Mouse (Mus musculus): Measurements from ENCODE around the gene Polr1a. TPM values are rescaled to one million over a fixed set of nuclear protein-coding genes. Genes with fewer than 3 reads are reported as not detected.

Gene Polr1a
- polyA plus RNA-seq, 1 experiment: 15.9 TPM

GRCm38 (mm10) chr6:71981450-71981849 lies 72.6 kb downstream of the Polr1a start:
- Histone ChIP-seq H3K4me3 (ENCODE audit: control insufficient read depth, low read depth, low read length) (no peak overlapping the region), H3K36me3 (ENCODE audit: control insufficient read depth, insufficient read depth, low read length) (peaks cover 4% of the 10 kb centered on the region), H3K27ac (ENCODE audit: control insufficient read depth, insufficient read depth, low read depth, low read length) (no peak overlapping the region), H3K4me1 (ENCODE audit: control insufficient read depth, insufficient read depth, low read length) (peaks cover 4% of the 10 kb centered on the region; the same call in 1 of the 2 replicates), H3K27me3 (ENCODE audit: control insufficient read depth, insufficient read depth, low read length) (no peaks in the 10 kb centered on the region)
- TF ChIP-seq POLR2A (IDR thresholded peaks at IDR 0.05; ENCODE audit: control insufficient read depth, low read depth, low read length) (no peak), CTCF (IDR thresholded peaks at IDR 0.05; ENCODE audit: control insufficient read depth, insufficient read depth, insufficient replicate concordance, low read depth, low read length) (no peak)

DNA sequence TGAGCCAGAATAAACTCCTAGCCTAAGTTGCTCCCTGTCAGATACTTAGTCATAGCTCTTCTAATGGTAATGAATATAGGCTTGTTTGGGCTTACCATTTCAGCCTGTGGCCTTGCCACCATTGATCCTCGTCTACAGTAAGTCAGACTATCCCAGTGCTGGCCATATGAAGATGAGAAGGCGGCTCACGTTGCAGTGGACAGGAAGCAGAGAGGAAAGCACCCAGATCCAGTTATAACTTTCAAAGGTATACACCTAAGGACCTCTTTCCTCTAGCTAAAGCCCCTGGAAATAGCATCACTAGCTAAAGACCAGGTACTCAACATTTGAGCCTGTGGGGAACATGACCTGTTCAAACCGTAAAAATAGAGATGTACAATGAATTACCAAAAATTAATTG lies 77.1 kb downstream of the Polr1a start:
- TF ChIP-seq CTCF (IDR thresholded peaks at IDR 0.05; ENCODE audit: control insufficient read depth, insufficient read depth, insufficient replicate concordance, low read depth, low read length) (no peak), POLR2A (IDR thresholded peaks at IDR 0.05; ENCODE audit: control insufficient read depth, low read depth, low read length) (no peak)
- no peak overlapping the region for H3K27ac ChIP-seq (ENCODE audit: control insufficient read depth, insufficient read depth, low read depth, low read length)

DNA sequence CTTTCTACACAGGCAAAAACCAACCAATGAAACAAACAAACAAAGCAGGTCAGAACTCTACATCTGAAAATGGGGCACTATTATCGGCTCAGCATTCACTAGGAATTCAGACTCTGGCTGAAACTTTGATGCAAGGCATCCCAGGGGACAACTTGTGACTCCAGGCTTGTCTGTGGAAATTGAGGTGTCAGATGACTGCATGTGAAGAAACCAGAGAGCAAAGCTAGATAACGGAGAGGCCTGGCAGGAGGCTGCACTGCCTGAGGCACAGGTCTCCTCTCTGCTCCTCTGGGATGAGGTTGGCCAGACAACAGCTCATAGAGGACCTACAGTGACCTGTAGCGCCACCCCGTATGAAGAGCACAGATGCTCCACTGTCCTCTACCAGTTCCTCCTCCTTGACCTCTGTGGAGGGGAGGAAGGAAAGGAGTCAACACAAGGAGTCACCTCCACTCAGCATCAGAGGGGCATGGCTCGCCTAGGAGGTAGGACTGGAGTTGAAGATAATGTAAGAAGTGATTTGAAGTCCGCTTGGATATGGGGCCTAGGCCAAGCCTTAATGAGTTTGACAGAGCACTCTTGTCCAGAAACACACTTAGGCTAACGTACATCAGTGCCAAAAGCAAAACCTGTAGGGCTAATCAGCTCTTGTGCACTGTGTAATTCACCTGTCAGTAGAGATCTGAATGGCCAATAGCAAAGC lies 78.8 kb downstream of the Polr1a start:
- peak overlapping the region; percentile 78; the same call in 1 of the 2 replicates for H3K27ac ChIP-seq (ENCODE audit: control insufficient read depth, insufficient read depth, low read depth, low read length)
- no peaks in the 10 kb centered on the region for H3K27me3 ChIP-seq (ENCODE audit: control insufficient read depth, insufficient read depth, low read length)
- TF ChIP-seq POLR2A (IDR thresholded peaks at IDR 0.05; ENCODE audit: control insufficient read depth, low read depth, low read length) (no peak), CTCF (IDR thresholded peaks at IDR 0.05; ENCODE audit: control insufficient read depth, insufficient read depth, insufficient replicate concordance, low read depth, low read length) (no peak)
- no peaks in the 10 kb centered on the region for H3K36me3 ChIP-seq (ENCODE audit: control insufficient read depth, insufficient read depth, low read length)
- peak overlapping the region; percentile 68 for H3K4me3 ChIP-seq (ENCODE audit: control insufficient read depth, low read depth, low read length)
- peaks cover 23% of the 10 kb centered on the region for H3K4me1 ChIP-seq (ENCODE audit: control insufficient read depth, insufficient read depth, low read length)

More for the DNA sequence above, 77.1 kb downstream of the Polr1a start:
- Histone ChIP-seq H3K36me3 (ENCODE audit: control insufficient read depth, insufficient read depth, low read length) (no peaks in the 10 kb centered on the region), H3K4me3 (ENCODE audit: control insufficient read depth, low read depth, low read length) (no peak overlapping the region), H3K27me3 (ENCODE audit: control insufficient read depth, insufficient read depth, low read length) (no peaks in the 10 kb centered on the region), H3K4me1 (ENCODE audit: control insufficient read depth, insufficient read depth, low read length) (peaks cover 17% of the 10 kb centered on the region)

GRCm38 (mm10) chr6:71989647-71990351 lies 80.9 kb downstream of the Polr1a start:
- TF ChIP-seq POLR2A (IDR thresholded peaks at IDR 0.05; ENCODE audit: control insufficient read depth, low read depth, low read length): no peak
- no peak for TF ChIP-seq CTCF (IDR thresholded peaks at IDR 0.05; ENCODE audit: control insufficient read depth, insufficient read depth, insufficient replicate concordance, low read depth, low read length)
- no peaks in the 10 kb centered on the region for H3K27me3 ChIP-seq (ENCODE audit: control insufficient read depth, insufficient read depth, low read length)
- H3K27ac ChIP-seq (ENCODE audit: control insufficient read depth, insufficient read depth, low read depth, low read length): peak overlapping the region; percentile 77
- H3K4me3 ChIP-seq (ENCODE audit: control insufficient read depth, low read depth, low read length): no peak overlapping the region
- H3K4me1 ChIP-seq (ENCODE audit: control insufficient read depth, insufficient read depth, low read length): peaks cover 23% of the 10 kb centered on the region
- no peaks in the 10 kb centered on the region for H3K36me3 ChIP-seq (ENCODE audit: control insufficient read depth, insufficient read depth, low read length)

- H3K4me1 ChIP-seq (ENCODE audit: control insufficient read depth, insufficient read depth, low read length): peaks cover 23% of the 10 kb centered on the region
- no peaks in the 10 kb centered on the region for H3K36me3 ChIP-seq (ENCODE audit: control insufficient read depth, insufficient read depth, low read length)
- H3K4me3 ChIP-seq (ENCODE audit: control insufficient read depth, low read depth, low read length): no peak overlapping the region
- no peaks in the 10 kb centered on the region for H3K27me3 ChIP-seq (ENCODE audit: control insufficient read depth, insufficient read depth, low read length)
- H3K27ac ChIP-seq (ENCODE audit: control insufficient read depth, insufficient read depth, low read depth, low read length): peak overlapping the region; percentile 77
- TF ChIP-seq POLR2A (IDR thresholded peaks at IDR 0.05; ENCODE audit: control insufficient read depth, low read depth, low read length) (no peak), CTCF (IDR thresholded peaks at IDR 0.05; ENCODE audit: control insufficient read depth, insufficient read depth, insufficient replicate concordance, low read depth, low read length) (no peak)
Observed at GRCm38 (mm10) chr6:71990371-71990837, 81.6 kb downstream of the Polr1a start.

DNA sequence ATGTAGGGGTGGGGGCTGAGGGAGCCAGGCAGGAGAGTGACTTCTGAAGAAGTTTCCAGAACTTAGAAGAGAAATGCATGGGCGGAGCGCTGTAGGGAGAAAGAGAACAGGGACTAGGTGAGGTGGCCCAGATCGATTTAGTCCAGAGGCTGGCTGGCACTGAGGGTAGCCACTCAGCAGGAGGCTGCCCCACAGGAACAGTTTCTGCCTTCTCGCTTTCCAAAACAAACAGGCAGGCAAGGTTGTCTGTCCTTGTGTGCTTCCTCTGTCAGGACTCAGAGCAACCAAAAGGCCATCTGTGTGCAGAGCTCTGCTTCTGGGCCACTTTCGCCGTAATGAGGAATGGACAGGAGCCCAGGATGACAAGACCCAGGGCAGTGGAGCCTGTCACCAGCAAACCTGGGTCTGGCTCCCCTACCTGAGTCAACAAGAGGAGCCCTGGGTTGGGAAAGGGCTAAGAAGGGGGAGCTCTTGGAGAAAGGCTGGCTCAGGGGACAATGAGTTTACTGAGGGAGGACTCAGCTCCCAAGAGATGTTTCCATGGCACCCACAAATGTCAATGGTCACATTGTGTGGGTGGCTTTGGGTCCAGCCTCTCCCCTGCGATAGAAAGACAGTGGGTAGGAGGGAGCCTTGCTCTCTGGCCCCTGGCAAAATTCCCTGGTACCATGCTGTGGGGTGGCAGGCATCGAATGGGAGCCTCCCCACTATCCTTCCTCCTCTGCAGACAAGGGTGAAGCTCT lies 82.5 kb downstream of the Polr1a start:
- Histone ChIP-seq H3K36me3 (ENCODE audit: control insufficient read depth, insufficient read depth, low read length) (no peaks in the 10 kb centered on the region), H3K4me3 (ENCODE audit: control insufficient read depth, low read depth, low read length) (no peak overlapping the region), H3K4me1 (ENCODE audit: control insufficient read depth, insufficient read depth, low read length) (peaks cover 23% of the 10 kb centered on the region), H3K27ac (ENCODE audit: control insufficient read depth, insufficient read depth, low read depth, low read length) (peak overlapping the region; percentile 77), H3K27me3 (ENCODE audit: control insufficient read depth, insufficient read depth, low read length) (no peaks in the 10 kb centered on the region)
- TF ChIP-seq CTCF (IDR thresholded peaks at IDR 0.05; ENCODE audit: control insufficient read depth, insufficient read depth, insufficient replicate concordance, low read depth, low read length) (no peak), POLR2A (IDR thresholded peaks at IDR 0.05; ENCODE audit: control insufficient read depth, low read depth, low read length) (no peak)

DNA sequence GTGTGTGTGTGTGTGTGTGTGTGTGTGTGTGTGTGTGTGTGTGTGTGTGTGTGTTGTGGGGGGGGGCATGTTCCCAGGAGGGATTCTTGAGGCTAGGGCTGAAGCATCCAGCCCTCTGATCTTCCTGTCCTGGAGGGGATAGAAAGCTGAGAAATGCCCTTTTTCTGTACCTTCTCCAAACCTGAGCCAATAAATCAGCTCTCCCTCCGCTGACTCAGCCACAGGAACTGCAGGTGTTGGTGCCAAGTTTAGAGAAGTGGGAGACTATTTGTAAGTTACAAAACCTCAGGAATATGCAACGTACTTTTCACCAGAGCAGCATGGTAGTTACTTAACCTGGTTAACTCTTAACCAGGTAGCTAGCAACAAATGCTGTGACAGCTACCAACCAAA lies 83.1 kb downstream of the Polr1a start:
- peaks cover 23% of the 10 kb centered on the region for H3K4me1 ChIP-seq (ENCODE audit: control insufficient read depth, insufficient read depth, low read length)
- TF ChIP-seq POLR2A (IDR thresholded peaks at IDR 0.05; ENCODE audit: control insufficient read depth, low read depth, low read length) (no peak), CTCF (IDR thresholded peaks at IDR 0.05; ENCODE audit: control insufficient read depth, insufficient read depth, insufficient replicate concordance, low read depth, low read length) (no peak)
- H3K27me3 ChIP-seq (ENCODE audit: control insufficient read depth, insufficient read depth, low read length): no peaks in the 10 kb centered on the region
- H3K36me3 ChIP-seq (ENCODE audit: control insufficient read depth, insufficient read depth, low read length): no peaks in the 10 kb centered on the region
- peak overlapping the region; percentile 77 for H3K27ac ChIP-seq (ENCODE audit: control insufficient read depth, insufficient read depth, low read depth, low read length)
- H3K4me3 ChIP-seq (ENCODE audit: control insufficient read depth, low read depth, low read length): no peak overlapping the region
